Mouse (Mus musculus) liver, embryonic 16.5 days (tissue): Measurements from ENCODE around the gene Unc5c. TPM values are rescaled to one million over a fixed set of nuclear protein-coding genes. Genes with fewer than 3 reads are reported as not detected.

Source experiments
- ATAC-seq: fragments of 200-750 bp; cut with Nextera tagmentation; 2 replicates; pipeline ENCODE4 v1.8.0; 2017; ENCODE audit warnings: low read depth, mild to moderate bottlenecking, moderate number of reproducible peaks, moderate library complexity
- H3K27ac ChIP-seq: fragments of 300-500 bp; sonication (generic); 2 replicates; pipeline ENCODE4 v1.5.1; 2014; ENCODE audit warnings: mild to moderate bottlenecking, low read length
- H3K27me3 ChIP-seq: fragments of 300-500 bp; sonication (generic); 2 replicates; pipeline ENCODE4 v1.6.1; 2014; ENCODE audit warnings: low read depth, low read length, mixed read lengths; ENCODE audit not compliant: control insufficient read depth, insufficient read depth
- H3K36me3 ChIP-seq: fragments of 300-500 bp; sonication (generic); 2 replicates; pipeline ENCODE4 v1.6.1; 2014; ENCODE audit warnings: mild to moderate bottlenecking; ENCODE audit not compliant: control insufficient read depth, insufficient read depth
- H3K4me1 ChIP-seq: fragments of 300-500 bp; sonication (generic); 2 replicates; pipeline ENCODE4 v1.6.1; 2014; ENCODE audit warnings: low read depth, low read length, mixed read lengths; ENCODE audit not compliant: control insufficient read depth
- H3K4me2 ChIP-seq: fragments of 300-500 bp; sonication (generic); 2 replicates; pipeline ENCODE4 v1.6.1; 2014; ENCODE audit warnings: low read depth, low read length, mixed read lengths
- H3K4me3 ChIP-seq: fragments of 300-500 bp; sonication (generic); 2 replicates; pipeline ENCODE4 v1.5.1; 2014; ENCODE audit warnings: low read depth, mild to moderate bottlenecking, low read length
- H3K9ac ChIP-seq: fragments of 300-500 bp; sonication (generic); 2 replicates; pipeline ENCODE4 v1.6.1; 2014; ENCODE audit warnings: low read depth, low read length
- H3K9me3 ChIP-seq: fragments of 300-500 bp; sonication (generic); replicated peaks from 2 replicates; pipeline ENCODE4 v1.6.1; 2016; ENCODE audit warnings: low read length; ENCODE audit not compliant: control insufficient read depth
- WGBS: fragments of 180-500 bp; shearing (Covaris S2); extraction: QIAGEN DNeasy Blood & Tissue Kit; methylation state at CpG from one replicate; pipeline ENCODE4 v1.1.7; 2014; ENCODE audit not compliant: insufficient replicate concordance; 5-methylcytosine and 5-hydroxymethylcytosine counted together
- polyA plus RNA-seq: library from polyadenylated mRNA; unstranded; fragments of >200 nt; fragmentation: Nextera tagmentation; extraction: Ambion mirVana; gene quantifications from 2 replicates; pipeline ENCODE4 v1.2.1, GENCODE M21; 2015

Unc5c gene
- polyA plus RNA-seq, 1 experiment from 2014 or later = 0.05 TPM

DNA sequence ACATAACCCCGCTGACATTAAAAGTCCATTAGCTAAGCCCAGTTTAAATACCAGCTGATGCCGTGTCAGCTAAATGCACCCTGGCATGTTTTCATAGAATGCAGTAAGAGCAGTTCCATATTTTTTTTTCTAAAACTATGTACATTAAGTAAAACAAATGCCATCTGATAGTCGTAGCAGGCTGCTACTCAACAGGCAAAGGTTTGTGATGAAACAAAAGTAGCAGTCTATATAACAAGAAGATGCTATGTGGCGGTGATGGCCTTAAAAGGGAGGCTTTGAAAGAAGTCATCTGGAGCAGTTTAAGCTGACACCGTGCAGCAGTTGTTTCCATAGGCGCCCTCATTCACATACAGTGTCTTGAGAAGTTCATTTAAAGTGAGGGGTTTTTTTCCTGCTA is 10.9 kb downstream of the Unc5c start:
- no peak for ATAC-seq
- Histone ChIP-seq H3K27me3 (no peaks in the 10 kb centered on the region), H3K27ac (no peak overlapping the region), H3K4me1 (no peaks in the 10 kb centered on the region), H3K9me3 (no peaks in the 10 kb centered on the region), H3K36me3 (no peaks in the 10 kb centered on the region), H3K4me3 (no peak overlapping the region), H3K4me2 (no peak overlapping the region), H3K9ac (no peak overlapping the region)
- WGBS = 53% methylated on average over 6 of the region's 6 CpGs

- H3K9me3 ChIP-seq = no peaks in the 10 kb centered on the region
- no peak overlapping the region for H3K4me3 ChIP-seq
- no peak overlapping the region for H3K4me2 ChIP-seq
- ATAC-seq = no peak
- no peaks in the 10 kb centered on the region for H3K36me3 ChIP-seq
- H3K9ac ChIP-seq = no peak overlapping the region
- no peak overlapping the region for H3K27ac ChIP-seq
- 31% methylated on average over 3 of the region's 3 CpGs for WGBS
- H3K27me3 ChIP-seq = no peaks in the 10 kb centered on the region
- H3K4me1 ChIP-seq = no peaks in the 10 kb centered on the region
Observed at GRCm38 (mm10) chr3:141476670-141477069, 11.7 kb downstream of the Unc5c start.

GRCm38 (mm10) chr3:141482465-141482864 is 17.4 kb downstream of the Unc5c start:
- no peak overlapping the region for H3K4me2 ChIP-seq
- H3K4me3 ChIP-seq = no peak overlapping the region
- no peak for ATAC-seq
- H3K27ac ChIP-seq = no peak overlapping the region
- no peaks in the 10 kb centered on the region for H3K4me1 ChIP-seq
- H3K9ac ChIP-seq = no peak overlapping the region
- no peaks in the 10 kb centered on the region for H3K9me3 ChIP-seq
- H3K27me3 ChIP-seq = no peaks in the 10 kb centered on the region
- H3K36me3 ChIP-seq = no peaks in the 10 kb centered on the region
- 57% methylated on average over 4 of the region's 4 CpGs for WGBS

- H3K4me1 ChIP-seq = no peaks in the 10 kb centered on the region
- no peaks in the 10 kb centered on the region for H3K9me3 ChIP-seq
- H3K27ac ChIP-seq = no peak overlapping the region
- no peak overlapping the region for H3K4me2 ChIP-seq
- 60% methylated on average over 2 of the region's 2 CpGs for WGBS
- H3K4me3 ChIP-seq = no peak overlapping the region
- H3K36me3 ChIP-seq = no peaks in the 10 kb centered on the region
- no peaks in the 10 kb centered on the region for H3K27me3 ChIP-seq
- no peak for ATAC-seq
- H3K9ac ChIP-seq = no peak overlapping the region
Observed at GRCm38 (mm10) chr3:141483665-141484431, 18.8 kb downstream of the Unc5c start.

DNA sequence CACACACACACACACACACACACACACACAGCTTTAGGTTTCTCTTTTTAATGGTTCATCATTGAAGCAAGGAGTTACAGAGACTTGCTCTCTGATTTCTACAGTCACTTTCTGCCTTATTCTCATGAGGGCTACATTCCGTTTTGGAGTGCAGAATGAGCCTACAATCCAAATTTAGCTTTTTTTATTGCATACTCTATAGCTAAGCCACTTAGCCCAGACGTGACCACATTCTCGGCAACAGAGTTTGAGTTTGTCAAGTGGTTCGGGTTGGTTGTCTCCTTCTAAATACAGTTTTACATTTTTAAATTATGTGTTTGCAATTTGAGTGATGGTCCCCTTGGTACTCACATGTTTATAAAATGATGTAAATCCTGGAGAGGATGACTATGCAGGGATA is 20.2 kb downstream of the Unc5c start:
- no peak overlapping the region for H3K27ac ChIP-seq
- no peak overlapping the region for H3K9ac ChIP-seq
- H3K4me2 ChIP-seq = no peak overlapping the region
- no peak for ATAC-seq
- H3K4me1 ChIP-seq = no peaks in the 10 kb centered on the region
- H3K4me3 ChIP-seq = no peak overlapping the region
- no peaks in the 10 kb centered on the region for H3K9me3 ChIP-seq
- no peaks in the 10 kb centered on the region for H3K36me3 ChIP-seq
- H3K27me3 ChIP-seq = no peaks in the 10 kb centered on the region
- WGBS = 74% methylated on average over 4 of the region's 4 CpGs

GRCm38 (mm10) chr3:141490647-141491046 is 25.6 kb downstream of the Unc5c start:
- ATAC-seq = no peak
- H3K27ac ChIP-seq = no peak overlapping the region
- H3K9me3 ChIP-seq = no peaks in the 10 kb centered on the region
- no peak overlapping the region for H3K4me2 ChIP-seq
- H3K4me1 ChIP-seq = no peaks in the 10 kb centered on the region
- no peaks in the 10 kb centered on the region for H3K36me3 ChIP-seq
- WGBS = 52% methylated on average over 1 of the region's 1 CpGs
- no peak overlapping the region for H3K4me3 ChIP-seq
- no peaks in the 10 kb centered on the region for H3K27me3 ChIP-seq
- no peak overlapping the region for H3K9ac ChIP-seq

DNA sequence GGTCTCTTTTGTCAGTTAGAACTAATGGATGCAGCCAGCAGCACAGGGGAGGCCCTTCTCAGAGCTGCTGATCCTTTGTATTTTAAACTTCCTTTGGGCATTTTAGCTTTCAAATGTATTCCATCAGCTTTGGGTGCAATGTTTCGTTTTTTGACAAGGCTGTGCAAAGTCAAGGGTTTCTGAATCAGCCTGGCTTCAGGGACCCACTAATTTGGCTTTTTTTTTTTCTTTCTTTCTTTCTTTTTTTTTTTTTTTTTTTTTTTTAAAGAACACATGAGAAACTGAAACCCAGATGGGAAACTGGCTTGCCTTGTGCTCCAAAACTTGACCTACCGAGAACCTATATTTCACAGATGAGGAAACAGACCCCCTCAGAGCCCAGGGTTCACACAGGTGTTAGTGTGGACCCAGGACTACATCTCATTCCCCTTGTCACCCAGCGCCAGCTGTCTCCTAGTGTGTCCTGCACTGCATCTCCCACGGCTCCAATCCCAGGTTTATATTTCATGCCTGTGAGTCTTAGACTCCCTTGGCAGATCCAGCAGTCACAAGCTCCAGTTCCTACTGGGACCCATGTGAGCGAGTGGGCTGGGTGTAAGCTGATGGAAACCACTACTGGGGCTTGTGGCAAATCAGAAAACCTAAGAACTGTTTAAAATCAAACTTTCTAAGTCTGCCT is 26.4 kb downstream of the Unc5c start:
- Histone ChIP-seq H3K9ac (no peak overlapping the region), H3K4me1 (no peaks in the 10 kb centered on the region), H3K36me3 (no peaks in the 10 kb centered on the region), H3K9me3 (no peaks in the 10 kb centered on the region), H3K4me2 (no peak overlapping the region), H3K27ac (no peak overlapping the region), H3K27me3 (no peaks in the 10 kb centered on the region), H3K4me3 (no peak overlapping the region)
- WGBS = 50% methylated on average over 5 of the region's 5 CpGs
- no peak for ATAC-seq

DNA sequence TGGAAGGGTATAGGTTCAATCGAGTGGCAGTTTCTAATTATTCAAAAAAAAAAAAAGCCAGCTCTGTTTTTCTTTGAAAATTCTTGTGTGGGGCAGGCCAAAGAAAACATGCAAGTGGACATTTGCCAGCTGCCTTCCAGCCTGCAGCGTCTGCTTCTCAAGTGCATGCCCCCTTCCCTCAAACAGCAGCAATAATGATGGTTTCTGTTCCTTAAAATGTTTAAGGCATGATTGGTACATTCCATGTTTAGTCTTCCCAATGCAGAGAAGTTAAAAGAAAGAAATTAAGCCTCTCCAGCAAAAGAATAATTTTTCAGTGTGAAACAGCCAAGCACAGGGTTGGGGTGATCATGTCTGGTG is 26.9 kb downstream of the Unc5c start:
- no peak overlapping the region for H3K9ac ChIP-seq
- WGBS = 52% methylated on average over 2 of the region's 2 CpGs
- H3K4me1 ChIP-seq = no peaks in the 10 kb centered on the region
- no peak for ATAC-seq
- no peak overlapping the region for H3K4me2 ChIP-seq
- no peaks in the 10 kb centered on the region for H3K9me3 ChIP-seq
- H3K4me3 ChIP-seq = no peak overlapping the region
- H3K27ac ChIP-seq = no peak overlapping the region
- no peaks in the 10 kb centered on the region for H3K27me3 ChIP-seq
- no peaks in the 10 kb centered on the region for H3K36me3 ChIP-seq

GRCm38 (mm10) chr3:141493000-141493399 is 28.0 kb downstream of the Unc5c start:
- no peaks in the 10 kb centered on the region for H3K4me1 ChIP-seq
- H3K4me2 ChIP-seq = no peak overlapping the region
- H3K36me3 ChIP-seq = no peaks in the 10 kb centered on the region
- H3K27ac ChIP-seq = no peak overlapping the region
- H3K9me3 ChIP-seq = no peaks in the 10 kb centered on the region
- 23% methylated on average over 3 of the region's 3 CpGs for WGBS
- no peak overlapping the region for H3K9ac ChIP-seq
- ATAC-seq = no peak
- no peak overlapping the region for H3K4me3 ChIP-seq
- H3K27me3 ChIP-seq = no peaks in the 10 kb centered on the region
